Mouse (Mus musculus) liver, adult 2 months (tissue): ENCODE results near the gene Chd3.

Source experiments
- CTCF ChIP-seq: fragments of 200-500 bp; IDR thresholded peaks from 2 replicates; pipeline ENCODE4 v1.5.1; 2011; ENCODE audit warnings: low read depth, low read length, control low read depth
- POLR2A ChIP-seq: fragments of 200-500 bp; IDR thresholded peaks from 2 replicates; pipeline ENCODE4 v1.6.1; 2011; ENCODE audit warnings: low read length, control low read depth; ENCODE audit not compliant: insufficient read depth; ENCODE audit errors: extremely low read depth

DNA sequence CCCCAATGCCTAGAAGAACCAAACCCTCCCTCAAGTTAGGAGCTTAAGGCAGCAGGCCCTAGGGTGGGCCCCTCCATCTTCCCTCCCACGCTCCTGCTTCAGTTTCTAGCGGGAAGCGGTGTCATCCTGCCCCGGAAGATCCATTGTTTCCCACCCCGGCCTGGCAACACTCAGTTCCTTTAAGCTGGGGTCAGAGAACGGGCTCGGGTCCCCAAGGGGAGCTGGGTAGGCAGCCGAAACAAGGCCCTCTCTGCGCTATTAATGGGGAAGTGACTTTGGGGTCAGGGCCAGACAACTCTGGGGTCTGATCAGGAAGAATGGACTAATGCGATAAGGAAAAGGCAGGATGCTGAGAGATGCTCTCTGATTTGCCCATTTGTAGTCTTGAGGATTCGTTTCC lies 27.6 kb upstream of the Chd3 start:
- TF ChIP-seq POLR2A (no peak), CTCF (no peak)
